Mouse (Mus musculus) myocyte (in vitro differentiated cells): ENCODE data around the gene Naa35. TPM values are rescaled to one million over a fixed set of nuclear protein-coding genes. Genes with fewer than 3 reads are reported as not detected.

Source experiments
- H3K27me3 ChIP-seq: one replicate; pipeline ENCODE4 v1.6.1; 2011; ENCODE audit not compliant: control insufficient read depth, insufficient read depth, insufficient read length
- H3K36me3 ChIP-seq: one replicate; pipeline ENCODE4 v1.6.1; 2011; ENCODE audit not compliant: control insufficient read depth, insufficient read depth
- H3K4me2 ChIP-seq: one replicate; pipeline ENCODE4 v1.6.1; 2011; ENCODE audit warnings: low read depth, control low read depth
- H3K4me3 ChIP-seq: one replicate; pipeline ENCODE4 v1.5.1; 2011; ENCODE audit warnings: mild to moderate bottlenecking, control low read depth, moderate library complexity
- H3K79me2 ChIP-seq: one replicate; pipeline ENCODE4 v1.6.1; 2011; ENCODE audit not compliant: control insufficient read depth, insufficient read depth
- H3ac ChIP-seq: one replicate; pipeline ENCODE4 v1.6.1; 2011; ENCODE audit not compliant: control insufficient read depth, insufficient read length
- CEBPB ChIP-seq: IDR thresholded peaks from 2 replicates; pipeline ENCODE4 v1.6.1; 2011; ENCODE audit warnings: mild to moderate bottlenecking, moderate library complexity; ENCODE audit not compliant: poor library complexity, insufficient read depth, severe bottlenecking
- E2F4 ChIP-seq: IDR thresholded peaks from one replicate; pipeline ENCODE4 v1.6.1; 2011; ENCODE audit warnings: mild to moderate bottlenecking, control low read depth, moderate library complexity; ENCODE audit not compliant: insufficient read depth
- MAX ChIP-seq: IDR thresholded peaks from one replicate; pipeline ENCODE4 v1.6.1; 2011; ENCODE audit warnings: low read depth, mild to moderate bottlenecking, control low read depth
- MYOD1 ChIP-seq, 3 experiments: IDR thresholded peaks; one replicate each; pipeline ENCODE4 v1.6.1; 2011; ENCODE audit warnings: control low read depth in 2 of 3, low read depth in 2 of 3, mild to moderate bottlenecking in 2 of 3, moderate library complexity in 1 of 3; ENCODE audit not compliant: insufficient read length in 2 of 3, control insufficient read depth in 1 of 3
- MYOG ChIP-seq, 3 experiments: IDR thresholded peaks; one replicate each; pipeline ENCODE4 v1.6.1; 2011; ENCODE audit warnings: control low read depth in 2 of 3, low read depth in 2 of 3, mild to moderate bottlenecking in 2 of 3; ENCODE audit not compliant: insufficient read length in 2 of 3, control insufficient read depth in 1 of 3, insufficient read depth in 1 of 3
- POLR2A ChIP-seq: IDR thresholded peaks from one replicate; pipeline ENCODE4 v1.6.1; 2011; ENCODE audit warnings: low read depth, mild to moderate bottlenecking, control low read depth, moderate library complexity; ENCODE audit not compliant: insufficient read length
- POLR2AphosphoS2 ChIP-seq: IDR thresholded peaks from one replicate; pipeline ENCODE4 v1.6.1; 2011; ENCODE audit warnings: low read depth, control low read depth; ENCODE audit not compliant: insufficient read length
- REST ChIP-seq: IDR thresholded peaks from one replicate; pipeline ENCODE4 v1.6.1; 2011; ENCODE audit warnings: mild to moderate bottlenecking, control low read depth, moderate library complexity; ENCODE audit not compliant: insufficient read depth, insufficient read length
- SRF ChIP-seq: IDR thresholded peaks from one replicate; pipeline ENCODE4 v1.6.1; 2011; ENCODE audit warnings: low read depth; ENCODE audit not compliant: control insufficient read depth, insufficient read length
- TCF12 ChIP-seq: IDR thresholded peaks from one replicate; pipeline ENCODE4 v1.6.1; 2011; ENCODE audit warnings: mild to moderate bottlenecking, control low read depth; ENCODE audit not compliant: poor library complexity, insufficient read depth, severe bottlenecking
- TCF3 ChIP-seq: IDR thresholded peaks from one replicate; pipeline ENCODE4 v1.6.1; 2011; ENCODE audit warnings: low read depth, control low read depth; ENCODE audit not compliant: insufficient read length
- USF1 ChIP-seq: IDR thresholded peaks from one replicate; pipeline ENCODE4 v1.6.1; 2011; ENCODE audit warnings: low read depth, mild to moderate bottlenecking, control low read depth, moderate library complexity
- polyA plus RNA-seq: library from polyadenylated mRNA; unstranded; fragments of >200 nt; fragmentation: generic; extraction: Trizol; gene quantifications from one replicate; pipeline ENCODE4 v1.2.1, GENCODE M21; 2012; ENCODE audit warnings: missing spikeins

Gene Naa35
- polyA plus RNA-seq, 1 experiment, result 32.3 TPM

DNA sequence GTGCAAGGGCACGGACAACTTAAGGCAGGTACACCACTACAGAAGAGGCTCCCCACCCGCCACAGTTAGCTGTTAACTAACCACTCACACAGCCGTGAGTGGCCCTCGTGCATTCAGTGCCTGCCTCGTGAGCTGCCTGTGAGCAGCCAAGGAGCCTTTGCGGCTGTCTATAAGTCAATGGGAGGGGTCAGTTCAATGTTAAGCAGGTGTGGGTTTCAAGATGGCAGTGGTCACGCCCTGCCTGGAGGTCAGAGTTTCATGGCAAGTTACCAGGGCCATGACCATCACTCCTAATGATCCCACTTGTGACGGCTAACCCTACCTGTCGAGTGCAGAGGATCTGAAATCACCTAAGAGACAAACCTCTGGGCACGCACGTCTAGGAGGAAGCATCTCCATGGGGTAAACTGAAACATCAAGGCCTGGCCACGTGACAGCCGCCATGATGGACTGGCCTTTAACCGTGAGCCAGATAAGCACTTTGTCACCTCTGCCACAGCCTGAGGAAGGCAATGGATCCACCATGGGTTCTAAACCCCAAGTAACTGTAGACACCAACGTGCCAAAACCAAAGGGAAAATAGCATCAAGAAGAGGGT, 70.8 kb downstream of the Naa35 start:
- TF ChIP-seq POLR2A (no peak), SRF (no peak), MYOG (IDR thresholded peaks at IDR 0.05; ENCODE audit: control insufficient read depth in 1 of 3, insufficient read depth in 1 of 3, insufficient read length in 2 of 3, low read depth in 2 of 3) (no peak), MAX (no peak), E2F4 (no peak), REST (no peak), POLR2AphosphoS2 (no peak), USF1 (no peak), CEBPB (no peak), MYOD1 (IDR thresholded peaks at IDR 0.05; ENCODE audit: control insufficient read depth in 1 of 3, insufficient read length in 2 of 3, low read depth in 2 of 3) (no peak), TCF12 (no peak), TCF3 (no peak)
- Histone ChIP-seq H3K27me3 (no peaks in the 10 kb centered on the region), H3K4me2 (no peak overlapping the region), H3K36me3 (no peaks in the 10 kb centered on the region), H3ac (no peak overlapping the region), H3K79me2 (no peaks in the 10 kb centered on the region), H3K4me3 (no peak overlapping the region)

DNA sequence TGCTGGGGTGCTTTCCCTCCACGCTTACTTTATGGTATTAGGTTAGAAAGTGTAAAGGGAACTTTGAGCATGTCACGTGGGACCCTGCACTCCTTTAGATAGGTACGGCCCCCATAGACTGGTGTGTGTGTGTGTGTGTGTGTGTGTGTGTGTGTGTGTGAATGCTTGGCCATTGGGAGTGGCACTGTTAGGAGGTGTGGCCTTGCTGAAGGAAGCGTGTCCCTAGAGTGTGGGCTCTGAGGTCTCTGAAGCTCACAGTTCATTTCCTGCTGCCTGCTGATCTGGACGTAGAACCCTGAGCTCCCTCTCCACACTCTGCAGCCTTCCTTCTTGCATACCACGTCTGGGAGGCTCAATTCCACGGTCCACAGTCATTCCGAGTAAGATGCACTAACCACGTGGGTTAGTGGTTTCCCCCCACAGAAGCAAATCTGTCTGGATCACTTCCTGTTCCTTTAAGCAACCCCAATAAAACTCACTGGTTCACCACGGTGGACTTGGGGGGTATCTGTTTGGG, 71.3 kb downstream of the Naa35 start:
- H3ac ChIP-seq, result no peak overlapping the region
- H3K36me3 ChIP-seq, result no peaks in the 10 kb centered on the region
- no peak for TF ChIP-seq MYOD1 (IDR thresholded peaks at IDR 0.05; ENCODE audit: control insufficient read depth in 1 of 3, insufficient read length in 2 of 3, low read depth in 2 of 3)
- TF ChIP-seq POLR2A, result no peak
- no peak for TF ChIP-seq TCF12
- no peak for TF ChIP-seq POLR2AphosphoS2
- no peak for TF ChIP-seq CEBPB
- H3K27me3 ChIP-seq, result no peaks in the 10 kb centered on the region
- H3K4me3 ChIP-seq, result no peak overlapping the region
- peak overlapping the region; percentile 45 for H3K4me2 ChIP-seq
- no peaks in the 10 kb centered on the region for H3K79me2 ChIP-seq

DNA sequence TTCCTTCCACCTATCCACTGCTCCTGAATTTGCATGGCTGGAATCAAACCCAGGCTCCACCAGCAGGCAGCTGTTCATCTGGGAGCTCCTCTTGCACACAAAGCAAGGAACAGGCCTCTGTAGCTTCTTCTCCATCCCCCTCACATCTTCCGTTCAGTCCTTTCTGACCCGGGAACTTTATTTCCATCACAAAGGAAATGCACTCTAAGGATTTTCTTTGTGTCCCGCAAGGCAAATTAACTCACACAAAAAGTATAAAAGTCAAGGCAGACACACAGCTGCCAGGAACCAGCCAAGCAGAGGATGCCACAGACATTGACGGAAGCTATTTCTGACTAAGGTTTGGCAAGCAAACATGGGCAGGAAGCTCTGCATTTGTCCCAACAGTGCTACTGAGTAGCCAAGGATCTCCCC, 71.9 kb downstream of the Naa35 start:
- H3K36me3 ChIP-seq, result no peaks in the 10 kb centered on the region
- no peak for TF ChIP-seq E2F4
- no peak for TF ChIP-seq TCF12
- no peaks in the 10 kb centered on the region for H3K79me2 ChIP-seq
- no peak overlapping the region for H3ac ChIP-seq
- H3K4me3 ChIP-seq, result no peak overlapping the region
- H3K4me2 ChIP-seq, result peak overlapping the region; percentile 45
- H3K27me3 ChIP-seq, result no peaks in the 10 kb centered on the region

DNA sequence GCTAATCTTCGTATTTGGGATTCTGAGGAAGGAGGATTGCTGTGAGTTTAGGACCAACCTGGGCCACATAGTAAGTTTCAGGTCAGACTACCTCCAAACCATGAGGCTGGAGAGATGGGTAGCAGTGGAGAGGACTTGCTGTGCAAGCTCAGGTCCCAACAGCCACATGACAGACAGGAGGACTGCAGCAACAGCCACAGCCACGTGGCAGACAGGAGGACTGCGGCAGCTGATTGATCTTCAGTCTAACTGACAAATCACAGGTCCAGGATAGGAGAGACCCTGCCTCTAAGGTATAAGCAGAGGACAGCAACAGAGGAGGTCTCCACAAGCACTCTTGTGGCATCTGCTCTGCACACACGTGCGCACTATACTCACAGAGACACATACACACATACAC, 72.7 kb downstream of the Naa35 start:
- Histone ChIP-seq H3K4me3 (no peak overlapping the region), H3K27me3 (no peaks in the 10 kb centered on the region), H3K36me3 (no peaks in the 10 kb centered on the region), H3K79me2 (no peaks in the 10 kb centered on the region), H3K4me2 (no peak overlapping the region), H3ac (no peak overlapping the region)
- no peak for TF ChIP-seq REST

DNA sequence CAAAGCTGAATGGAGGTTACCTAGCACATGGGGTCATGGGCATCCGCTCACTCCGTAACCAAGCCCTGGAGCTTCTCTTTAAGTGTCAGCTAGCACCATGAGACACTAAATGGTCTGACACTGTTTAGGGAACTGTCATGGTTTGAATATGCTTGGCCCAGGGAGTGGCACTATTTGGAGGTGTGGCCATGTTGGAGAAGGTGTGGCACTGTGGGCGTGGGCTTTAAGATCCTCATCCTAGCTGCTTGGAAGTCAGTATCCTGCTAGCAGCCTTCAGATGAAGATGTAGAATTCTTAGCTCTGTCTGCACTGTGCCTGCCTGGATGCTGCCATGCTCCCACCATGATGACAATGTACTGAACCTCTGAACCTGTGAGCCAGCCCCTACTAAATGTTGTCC, 75.3 kb downstream of the Naa35 start:
- Histone ChIP-seq H3K79me2 (no peaks in the 10 kb centered on the region), H3K36me3 (no peaks in the 10 kb centered on the region), H3ac (no peak overlapping the region), H3K4me2 (no peak overlapping the region), H3K27me3 (no peaks in the 10 kb centered on the region), H3K4me3 (no peak overlapping the region)
- no peak for TF ChIP-seq CEBPB
- TF ChIP-seq E2F4, result no peak
- no peak for TF ChIP-seq POLR2AphosphoS2
- no peak for TF ChIP-seq SRF
- no peak for TF ChIP-seq POLR2A
- TF ChIP-seq MAX, result no peak
- TF ChIP-seq MYOD1 (IDR thresholded peaks at IDR 0.05; ENCODE audit: control insufficient read depth in 1 of 3, insufficient read length in 2 of 3, low read depth in 2 of 3), result no peak

DNA sequence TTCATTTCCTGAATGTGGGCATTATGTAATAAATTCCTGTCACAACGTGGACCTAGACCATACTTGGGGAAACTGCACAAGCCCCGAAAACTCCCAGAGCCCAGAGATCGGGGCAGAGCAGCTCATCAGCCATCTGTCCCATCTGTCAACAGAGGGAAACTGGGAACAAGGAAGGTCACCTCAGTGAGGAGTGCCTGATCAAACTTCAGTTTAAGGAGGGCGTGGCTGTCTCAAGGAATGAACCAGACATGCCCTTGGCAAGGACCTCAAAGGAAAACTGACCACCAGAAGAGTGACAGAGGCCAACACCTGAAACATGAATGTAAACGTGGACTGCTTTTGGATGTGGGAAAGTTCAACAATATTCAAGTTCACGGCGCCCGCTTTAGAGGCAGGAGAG, 76.3 kb downstream of the Naa35 start:
- H3K4me3 ChIP-seq, result no peak overlapping the region
- no peaks in the 10 kb centered on the region for H3K27me3 ChIP-seq
- no peak overlapping the region for H3K4me2 ChIP-seq
- no peaks in the 10 kb centered on the region for H3K36me3 ChIP-seq
- no peaks in the 10 kb centered on the region for H3K79me2 ChIP-seq
- TF ChIP-seq TCF3, result no peak
- TF ChIP-seq POLR2AphosphoS2, result no peak
- TF ChIP-seq MAX, result no peak
- no peak for TF ChIP-seq TCF12
- TF ChIP-seq SRF, result no peak
- TF ChIP-seq REST, result no peak
- TF ChIP-seq MYOD1 (IDR thresholded peaks at IDR 0.05; ENCODE audit: control insufficient read depth in 1 of 3, insufficient read length in 2 of 3, low read depth in 2 of 3), result no peak
- TF ChIP-seq USF1, result no peak
- TF ChIP-seq POLR2A, result no peak
- no peak for TF ChIP-seq CEBPB
- TF ChIP-seq MYOG (IDR thresholded peaks at IDR 0.05; ENCODE audit: control insufficient read depth in 1 of 3, insufficient read depth in 1 of 3, insufficient read length in 2 of 3, low read depth in 2 of 3), result no peak
- no peak for TF ChIP-seq E2F4
- no peak overlapping the region for H3ac ChIP-seq
